ENCODE assay signal across 8 mouse cellular contexts in genomic region chr5:121704512-121705248, GRCm38 (mm10). TPM values are rescaled to one million over a fixed set of nuclear protein-coding genes. Genes with fewer than 3 reads are reported as not detected.
DNase-seq lines count a peak whose midpoint lies in the region; ATAC-seq and TF ChIP-seq lines count a peak whose summit lies in the region.

No protein-coding gene starts in this region.

- 5% methylated on average over 20 of the region's 20 CpGs for WGBS in forebrain, embryonic 13.5 days
- 12% methylated on average over 20 of the region's 20 CpGs for WGBS in limb, embryonic 13.5 days
- 7% methylated on average over 20 of the region's 20 CpGs for WGBS in small intestine, adult 2 months

- H3K4me2 ChIP-seq in forebrain, embryonic 13.5 days, result peak overlapping the region; percentile 54
- peak overlapping the region; percentile 54 for H3K4me2 ChIP-seq in limb, embryonic 13.5 days (replicated peaks)

- no peaks in the 10 kb centered on the region for H3K9me3 ChIP-seq in forebrain, embryonic 13.5 days (replicated peaks)
- no peaks in the 10 kb centered on the region for H3K9me3 ChIP-seq in limb, embryonic 13.5 days

- peak overlapping the region; percentile 19; the same call in 1 of the 2 replicates for H3K4me3 ChIP-seq in forebrain, embryonic 13.5 days
- peak overlapping the region; percentile 20 for H3K4me3 ChIP-seq in limb, embryonic 13.5 days
- peak overlapping the region; percentile 33 for H3K4me3 ChIP-seq in small intestine, adult 2 months (ENCODE audit: low read depth, low read length)

- no peak overlapping the region for H3K27ac ChIP-seq in forebrain, embryonic 13.5 days
- no peak overlapping the region for H3K27ac ChIP-seq in limb, embryonic 13.5 days
- no peak overlapping the region for H3K27ac ChIP-seq in small intestine, adult 2 months (ENCODE audit: insufficient read depth, low read depth, low read length)

- no peak for TF ChIP-seq CTCF in small intestine, adult 2 months (IDR thresholded peaks at IDR 0.05; ENCODE audit: extremely low read depth, insufficient read length, insufficient replicate concordance, low read depth, low read length)

- H3K4me1 ChIP-seq in forebrain, embryonic 13.5 days, result peaks cover 8% of the 10 kb centered on the region
- H3K4me1 ChIP-seq in limb, embryonic 13.5 days, result 0 out of 2 replicates have a peak, but pooled peaks cover 7% of the 10 kb centered on the region
- H3K4me1 ChIP-seq in small intestine, adult 2 months (ENCODE audit: control insufficient read depth, insufficient read depth, insufficient read length, low read length), result peaks cover 8% of the 10 kb centered on the region; the same call in 1 of the 2 replicates

- TF ChIP-seq POLR2A in small intestine, adult 2 months (IDR thresholded peaks at IDR 0.05; ENCODE audit: low read depth, low read length), result no peak

- ATAC-seq in forebrain, embryonic 13.5 days, result no peak
- ATAC-seq in limb, embryonic 13.5 days (ENCODE audit: low FRiP score, low read depth), result no peak

- H3K36me3 ChIP-seq in forebrain, embryonic 13.5 days (ENCODE audit: poor library complexity, severe bottlenecking), result no peaks in the 10 kb centered on the region
- no peaks in the 10 kb centered on the region for H3K36me3 ChIP-seq in limb, embryonic 13.5 days
- H3K36me3 ChIP-seq in small intestine, adult 2 months (ENCODE audit: control insufficient read depth, insufficient read depth, low read length), result no peaks in the 10 kb centered on the region

- H3K27me3 ChIP-seq in forebrain, embryonic 13.5 days, result no peaks in the 10 kb centered on the region
- H3K27me3 ChIP-seq in limb, embryonic 13.5 days, result no peaks in the 10 kb centered on the region
- H3K27me3 ChIP-seq in small intestine, adult 2 months (ENCODE audit: control insufficient read depth, insufficient read depth, low read length), result no peaks in the 10 kb centered on the region

- DNase-seq in lung, postnatal 10 days, result peak; percentile 18
- no peak for DNase-seq in lung, postnatal 25 days (ENCODE audit: low spot score)
- no peak for DNase-seq in adrenal gland, adult 2 months
- no peak for DNase-seq in urinary bladder, postnatal 4 days (ENCODE audit: low spot score in 2 of 2)
- no peak for DNase-seq in ovary, postnatal 14 days (ENCODE audit: low spot score)

- H3K9ac ChIP-seq in forebrain, embryonic 13.5 days, result peak overlapping the region; percentile 45
- peak overlapping the region; percentile 50; the same call in 1 of the 2 replicates for H3K9ac ChIP-seq in limb, embryonic 13.5 days

RNA-seq across cellular contexts. Expression of gene Atxn2, which starts 6.5 kb away (rescaled TPM):
- polyA plus RNA-seq in forebrain, embryonic 13.5 days (2015; fragmentation: Nextera tagmentation; extraction: Ambion mirVana), result 57.2 and 60.8 TPM in 2 replicates
- polyA plus RNA-seq in limb, embryonic 13.5 days (2015; fragmentation: Nextera tagmentation; extraction: Ambion mirVana), result 54.9 and 64.1 TPM in 2 replicates
- 68.5 and 108 TPM in 2 replicates for polyA plus RNA-seq in small intestine, adult 2 months (2012; rRNA removed)
- total RNA-seq in adrenal gland, adult 2 months (2021), result 100 to 1,000 TPM; 146 to 229 TPM
- polyA plus RNA-seq in adrenal gland, adult 2 months (2012; rRNA removed), result 214 and 218 TPM in 2 replicates

RNA-seq across cellular contexts. Expression of gene Brap, which starts 44.3 kb away (rescaled TPM):
- 40.9 and 42.7 TPM in 2 replicates for polyA plus RNA-seq in forebrain, embryonic 13.5 days (2015; fragmentation: Nextera tagmentation; extraction: Ambion mirVana)
- polyA plus RNA-seq in limb, embryonic 13.5 days (2015; fragmentation: Nextera tagmentation; extraction: Ambion mirVana), result 43.2 and 43.9 TPM in 2 replicates
- 8.4 and 17.4 TPM in 2 replicates for polyA plus RNA-seq in small intestine, adult 2 months (2012; rRNA removed)
- 10 to 100 TPM; 52.4 to 60.5 TPM for total RNA-seq in adrenal gland, adult 2 months (2021)
- 14.7 and 17.0 TPM in 2 replicates for polyA plus RNA-seq in adrenal gland, adult 2 months (2012; rRNA removed)

RNA-seq across cellular contexts. Expression of gene Acad10, which starts 44.4 kb away (rescaled TPM):
- 0.87 and 1.8 TPM in 2 replicates for polyA plus RNA-seq in forebrain, embryonic 13.5 days (2015; fragmentation: Nextera tagmentation; extraction: Ambion mirVana)
- polyA plus RNA-seq in limb, embryonic 13.5 days (2015; fragmentation: Nextera tagmentation; extraction: Ambion mirVana), result 2.2 and 2.3 TPM in 2 replicates
- polyA plus RNA-seq in small intestine, adult 2 months (2012; rRNA removed), result 3.4 and 4.1 TPM in 2 replicates
- total RNA-seq in adrenal gland, adult 2 months (2021), result 10 to 100 TPM; 23.1 to 25.4 TPM
- 9.8 and 10.0 TPM in 2 replicates for polyA plus RNA-seq in adrenal gland, adult 2 months (2012; rRNA removed)
